Mouse (Mus musculus) olfactory bulb, adult 2 months (tissue): ENCODE measurements around the gene Orai3.

ENCODE experiments used
- CTCF ChIP-seq: fragments of 200-500 bp; IDR thresholded peaks from 2 replicates; pipeline ENCODE4 v1.5.1; 2012; ENCODE audit warnings: low read depth, mild to moderate bottlenecking, low read length, moderate library complexity; ENCODE audit not compliant: insufficient read depth
- POLR2A ChIP-seq: fragments of 200-500 bp; IDR thresholded peaks from 2 replicates; pipeline ENCODE4 v1.6.1; 2012; ENCODE audit warnings: mild to moderate bottlenecking, low read depth, low read length, moderate library complexity; ENCODE audit not compliant: insufficient read depth

GRCm38 (mm10) chr7:127817053-127817452 is 47.4 kb downstream of the Orai3 start:
- TF ChIP-seq CTCF (no peak), POLR2A (no peak)
